Mouse (Mus musculus) neural tube, embryonic 12.5 days (tissue): ENCODE measurements around the gene Zfp579. TPM values are rescaled to one million over a fixed set of nuclear protein-coding genes. Genes with fewer than 3 reads are reported as not detected.

Experiments
- ATAC-seq: fragments of 200-750 bp; cut with Nextera tagmentation; 2 replicates; pipeline ENCODE4 v1.8.0; 2017; ENCODE audit warnings: low read depth, mild to moderate bottlenecking, moderate TSS enrichment, moderate library complexity; ENCODE audit not compliant: low FRiP score
- H3K27ac ChIP-seq: fragments of 300-500 bp; sonication (generic); 2 replicates; pipeline ENCODE4 v1.5.1; 2016
- H3K27me3 ChIP-seq: fragments of 300-500 bp; sonication (generic); replicated peaks from 2 replicates; pipeline ENCODE4 v1.6.1; 2016; ENCODE audit warnings: mild to moderate bottlenecking
- H3K36me3 ChIP-seq: fragments of 300-500 bp; sonication (generic); 2 replicates; pipeline ENCODE4 v1.6.1; 2016; ENCODE audit warnings: mild to moderate bottlenecking
- H3K4me1 ChIP-seq: fragments of 300-500 bp; sonication (generic); 2 replicates; pipeline ENCODE4 v1.6.1; 2016
- H3K4me2 ChIP-seq: fragments of 300-500 bp; sonication (generic); replicated peaks from 2 replicates; pipeline ENCODE4 v1.6.1; 2016; ENCODE audit warnings: mild to moderate bottlenecking
- H3K4me3 ChIP-seq: fragments of 300-500 bp; sonication (generic); 2 replicates; pipeline ENCODE4 v1.5.1; 2016
- H3K9ac ChIP-seq: fragments of 300-500 bp; sonication (generic); 2 replicates; pipeline ENCODE4 v1.6.1; 2016; ENCODE audit warnings: mild to moderate bottlenecking
- H3K9me3 ChIP-seq: fragments of 300-500 bp; sonication (generic); 2 replicates; pipeline ENCODE4 v1.6.1; 2016; ENCODE audit warnings: mild to moderate bottlenecking
- WGBS: fragments of 180-500 bp; shearing (Covaris S2); methylation state at CpG from one replicate; pipeline ENCODE4 v1.1.7; 2016; 5-methylcytosine and 5-hydroxymethylcytosine counted together
- polyA plus RNA-seq: library from polyadenylated mRNA; unstranded; fragments of >200 nt; fragmentation: Nextera tagmentation; extraction: Ambion mirVana; gene quantifications from 2 replicates; pipeline ENCODE4 v1.2.1, GENCODE M21; 2016

Gene Zfp579
- polyA plus RNA-seq = 52.4 and 57.5 TPM in 2 replicates

GRCm38 (mm10) chr7:4996003-4996895 is at the start of gene Zfp579:
TSS of gene Zfp579 (minus strand) at chr7:4996158.
- peak within 1 kb of the TSS; percentile 89 for H3K4me2 ChIP-seq
- H3K27ac ChIP-seq = peak within 1 kb of the TSS; percentile 46; the same call in 1 of the 2 replicates
- H3K9ac ChIP-seq = peak within 1 kb of the TSS; percentile 83
- peak within 1 kb of the TSS; percentile 65 for H3K4me3 ChIP-seq
- peaks cover 33% of the 10 kb centered on the region for H3K4me1 ChIP-seq
- H3K9me3 ChIP-seq = 0 out of 2 replicates have a peak, but pooled peaks cover 6% of the 10 kb centered on the region
- H3K27me3 ChIP-seq = peaks cover 22% of the 10 kb centered on the region
- WGBS = 5% methylated on average over 16 of the region's 26 CpGs
- ATAC-seq = peak; percentile 84
- peaks cover 27% of the 10 kb centered on the region for H3K36me3 ChIP-seq

GRCm38 (mm10) chr7:5044981-5045380 is 49.0 kb upstream of the Zfp579 start:
- 87% methylated on average over 2 of the region's 2 CpGs for WGBS

GRCm38 (mm10) chr7:5038940-5039339 is 43.0 kb upstream of the Zfp579 start:
- H3K27me3 ChIP-seq = no peaks in the 10 kb centered on the region
- peak overlapping the region; percentile 82; the same call in 1 of the 2 replicates for H3K9ac ChIP-seq
- no peak overlapping the region for H3K27ac ChIP-seq
- H3K4me3 ChIP-seq = peak overlapping the region; percentile 62
- H3K4me1 ChIP-seq = no peaks in the 10 kb centered on the region; the same call in 1 of the 2 replicates
- peaks cover 22% of the 10 kb centered on the region for H3K36me3 ChIP-seq
- no peak for ATAC-seq
- peak overlapping the region; percentile 57 for H3K4me2 ChIP-seq
- 49% methylated on average over 5 of the region's 5 CpGs for WGBS
- no peaks in the 10 kb centered on the region for H3K9me3 ChIP-seq

More at GRCm38 (mm10) chr7:5044981-5045380, 49.0 kb upstream of the Zfp579 start:
- H3K9ac ChIP-seq = no peak overlapping the region
- no peaks in the 10 kb centered on the region for H3K4me1 ChIP-seq
- H3K4me3 ChIP-seq = no peak overlapping the region
- no peaks in the 10 kb centered on the region for H3K27me3 ChIP-seq
- no peaks in the 10 kb centered on the region for H3K9me3 ChIP-seq
- ATAC-seq = no peak
- no peaks in the 10 kb centered on the region; the same call in 1 of the 2 replicates for H3K36me3 ChIP-seq
- no peak overlapping the region for H3K27ac ChIP-seq
- H3K4me2 ChIP-seq = no peak overlapping the region

DNA sequence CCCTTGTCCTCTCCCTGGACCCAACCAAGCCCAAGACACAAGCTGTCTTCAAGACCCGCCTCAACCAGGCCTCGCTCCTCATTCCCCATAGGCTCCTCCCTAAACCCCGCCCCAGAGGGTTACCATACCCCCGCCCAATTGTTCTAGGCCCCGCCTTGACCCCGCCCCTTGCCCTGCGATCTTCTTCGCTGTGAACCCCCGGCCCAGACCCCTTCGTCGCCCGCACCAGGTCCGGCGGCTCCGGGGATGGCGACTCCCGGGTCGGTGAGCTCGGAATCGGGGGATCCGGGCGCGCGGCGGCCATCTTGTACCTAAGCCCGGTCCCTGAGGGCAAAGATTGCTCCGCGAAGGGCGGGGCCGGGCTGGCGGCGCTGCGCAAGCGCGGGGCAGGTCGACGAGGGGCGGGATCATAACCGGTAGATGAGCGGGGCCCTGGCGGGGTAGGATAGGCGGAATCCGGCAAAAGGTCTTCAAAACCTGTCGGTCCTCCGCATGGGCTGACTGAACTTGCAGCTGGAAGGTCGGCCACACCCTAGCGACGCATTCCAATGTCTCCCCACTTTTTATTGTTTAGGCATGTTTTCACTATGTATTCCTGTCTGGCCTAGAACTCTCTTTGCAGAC is 42.3 kb upstream of the Zfp579 start, which contains the start of gene Zfp784:
TSS of gene Zfp784 (minus strand) at position 338 of the 624 bp plus-strand sequence.
- Histone ChIP-seq H3K4me1 (no peaks in the 10 kb centered on the region; the same call in 1 of the 2 replicates), H3K27ac (peak within 1 kb of the TSS; percentile 90), H3K9me3 (no peaks in the 10 kb centered on the region), H3K27me3 (no peaks in the 10 kb centered on the region), H3K4me3 (peak within 1 kb of the TSS; percentile 62), H3K4me2 (peak within 1 kb of the TSS; percentile 57), H3K9ac (peak within 1 kb of the TSS; percentile 82), H3K36me3 (peaks cover 29% of the 10 kb centered on the region)
- ATAC-seq = peak; percentile 96
- WGBS = under 1% methylated on average over 48 of the region's 48 CpGs

GRCm38 (mm10) chr7:5037467-5037866 is 41.5 kb upstream of the Zfp579 start:
- Histone ChIP-seq H3K4me1 (no peaks in the 10 kb centered on the region; the same call in 1 of the 2 replicates), H3K9me3 (no peaks in the 10 kb centered on the region), H3K4me2 (peak overlapping the region; percentile 57), H3K4me3 (peak overlapping the region; percentile 62), H3K9ac (peak overlapping the region; percentile 82), H3K27ac (no peak overlapping the region), H3K27me3 (no peaks in the 10 kb centered on the region), H3K36me3 (peaks cover 37% of the 10 kb centered on the region)
- WGBS = 92% methylated on average over 8 of the region's 8 CpGs
- ATAC-seq = no peak

GRCm38 (mm10) chr7:5037026-5037425 is 41.1 kb upstream of the Zfp579 start:
- ATAC-seq = no peak
- no peak overlapping the region for H3K4me2 ChIP-seq
- 94% methylated on average over 7 of the region's 7 CpGs for WGBS

GRCm38 (mm10) chr7:5036136-5036535 is 40.2 kb upstream of the Zfp579 start:
- Histone ChIP-seq H3K27ac (no peak overlapping the region), H3K4me3 (no peak overlapping the region), H3K9me3 (peaks cover 10% of the 10 kb centered on the region), H3K36me3 (peaks cover 50% of the 10 kb centered on the region), H3K27me3 (no peaks in the 10 kb centered on the region), H3K4me2 (no peak overlapping the region), H3K4me1 (no peaks in the 10 kb centered on the region; the same call in 1 of the 2 replicates), H3K9ac (no peak overlapping the region)
- ATAC-seq = no peak
- WGBS = 92% methylated on average over 9 of the region's 9 CpGs

More at GRCm38 (mm10) chr7:5037026-5037425, 41.1 kb upstream of the Zfp579 start:
- Histone ChIP-seq H3K9ac (no peak overlapping the region), H3K9me3 (peaks cover 2% of the 10 kb centered on the region; the same call in 1 of the 2 replicates), H3K4me1 (no peaks in the 10 kb centered on the region; the same call in 1 of the 2 replicates), H3K27ac (no peak overlapping the region), H3K4me3 (no peak overlapping the region), H3K27me3 (no peaks in the 10 kb centered on the region), H3K36me3 (peaks cover 41% of the 10 kb centered on the region)

DNA sequence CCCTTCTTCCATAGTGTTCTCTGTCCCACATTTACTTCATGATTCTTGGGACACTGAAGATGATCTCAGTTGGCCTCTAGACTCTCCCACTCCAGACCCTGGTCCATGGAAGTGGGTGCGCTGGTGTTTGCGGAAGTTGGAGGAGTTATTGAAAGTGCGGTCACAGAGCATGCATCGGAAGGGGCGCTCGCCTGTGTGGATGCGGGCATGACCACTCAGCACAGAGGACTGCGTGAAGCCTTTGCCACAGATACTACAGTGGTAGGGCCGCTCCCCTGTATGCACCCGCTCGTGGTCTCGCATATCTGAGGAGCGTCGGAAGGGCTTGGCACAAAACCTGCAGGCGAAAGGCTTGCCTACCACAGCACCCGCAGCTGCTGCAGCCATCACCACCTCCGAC is 39.7 kb upstream of the Zfp579 start:
- 94% methylated on average over 17 of the region's 17 CpGs for WGBS
- H3K36me3 ChIP-seq = peaks cover 55% of the 10 kb centered on the region
- H3K4me2 ChIP-seq = no peak overlapping the region
- H3K4me3 ChIP-seq = no peak overlapping the region
- no peak overlapping the region for H3K27ac ChIP-seq
- no peak overlapping the region for H3K9ac ChIP-seq
- no peaks in the 10 kb centered on the region; the same call in 1 of the 2 replicates for H3K4me1 ChIP-seq
- peaks cover 15% of the 10 kb centered on the region for H3K9me3 ChIP-seq
- no peak for ATAC-seq
- H3K27me3 ChIP-seq = no peaks in the 10 kb centered on the region

GRCm38 (mm10) chr7:5033818-5034217 is 37.9 kb upstream of the Zfp579 start, which contains the start of gene 4632433K11Rik:
TSS of gene 4632433K11Rik (plus strand) at chr7:5034118.
- ATAC-seq = no peak
- no peak within 1 kb of the TSS for H3K9ac ChIP-seq
- no peak within 1 kb of the TSS for H3K4me3 ChIP-seq
- no peaks in the 10 kb centered on the region; the same call in 1 of the 2 replicates for H3K4me1 ChIP-seq
- no peaks in the 10 kb centered on the region for H3K27me3 ChIP-seq
- peaks cover 31% of the 10 kb centered on the region for H3K9me3 ChIP-seq
- H3K4me2 ChIP-seq = no peak within 1 kb of the TSS
- WGBS = 89% methylated on average over 3 of the region's 3 CpGs
- peaks cover 73% of the 10 kb centered on the region for H3K36me3 ChIP-seq
- no peak within 1 kb of the TSS for H3K27ac ChIP-seq

DNA sequence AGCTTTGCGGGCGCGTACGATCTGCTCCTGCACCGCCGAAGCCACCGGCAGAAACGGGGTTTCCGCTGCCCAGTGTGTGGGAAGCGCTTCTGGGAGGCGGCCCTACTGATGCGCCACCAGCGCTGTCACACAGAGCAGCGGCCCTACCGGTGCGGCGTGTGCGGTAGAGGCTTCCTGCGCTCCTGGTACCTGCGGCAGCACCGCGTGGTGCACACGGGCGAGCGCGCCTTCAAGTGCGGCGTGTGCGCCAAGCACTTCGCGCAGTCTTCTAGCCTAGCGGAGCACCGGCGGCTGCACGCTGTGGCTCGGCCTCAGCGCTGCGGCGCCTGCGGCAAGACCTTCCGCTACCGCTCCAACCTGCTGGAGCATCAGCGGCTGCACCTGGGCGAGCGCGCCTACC is 35.5 kb upstream of the Zfp579 start:
- Histone ChIP-seq H3K4me1 (no peaks in the 10 kb centered on the region), H3K4me2 (no peak overlapping the region), H3K4me3 (no peak overlapping the region), H3K9ac (no peak overlapping the region), H3K36me3 (peaks cover 91% of the 10 kb centered on the region), H3K27ac (no peak overlapping the region), H3K9me3 (peaks cover 31% of the 10 kb centered on the region), H3K27me3 (no peaks in the 10 kb centered on the region)
- 0 out of 2 replicates have a peak, but pooled peaks have one; percentile 5 for ATAC-seq
- WGBS = 69% methylated on average over 46 of the region's 46 CpGs

- H3K4me2 ChIP-seq = no peak overlapping the region
- H3K9me3 ChIP-seq = peaks cover 31% of the 10 kb centered on the region
- 80% methylated on average over 63 of the region's 63 CpGs for WGBS
- no peak overlapping the region for H3K4me3 ChIP-seq
- H3K4me1 ChIP-seq = no peaks in the 10 kb centered on the region
- no peak overlapping the region for H3K27ac ChIP-seq
- H3K9ac ChIP-seq = no peak overlapping the region
- peaks cover 85% of the 10 kb centered on the region for H3K36me3 ChIP-seq
- no peak for ATAC-seq
- no peaks in the 10 kb centered on the region for H3K27me3 ChIP-seq
Measured at GRCm38 (mm10) chr7:5030554-5031275, 34.8 kb upstream of the Zfp579 start.
